Mouse (Mus musculus) adrenal gland, adult 2 months (tissue): ENCODE data around the gene Cers2. TPM values are rescaled to one million over a fixed set of nuclear protein-coding genes. Genes with fewer than 3 reads are reported as not detected.
"Not testable (repeated sequence)": the region's sequence is repeated elsewhere in the genome, so short reads cannot be mapped to it uniquely, and the experiment has no call there.

Experiments used
- DNase-seq: peaks from one replicate; pipeline ENCODE4 v3.0.0; 2021
- polyA plus RNA-seq: library from polyadenylated mRNA; depleted of rRNA; stranded (reverse); fragments of >200 nt; gene quantifications from 2 replicates; pipeline ENCODE4 v1.2.3, GENCODE M21; 2012
- total RNA-seq, 2 experiments: library from RNA; stranded (reverse); gene quantifications; 2 replicates each; pipeline ENCODE4 v1.2.3; 2021

The Cers2 gene
- total and polyA plus RNA-seq, 3 experiments: 99.1 to 263 (median 224) TPM

DNA sequence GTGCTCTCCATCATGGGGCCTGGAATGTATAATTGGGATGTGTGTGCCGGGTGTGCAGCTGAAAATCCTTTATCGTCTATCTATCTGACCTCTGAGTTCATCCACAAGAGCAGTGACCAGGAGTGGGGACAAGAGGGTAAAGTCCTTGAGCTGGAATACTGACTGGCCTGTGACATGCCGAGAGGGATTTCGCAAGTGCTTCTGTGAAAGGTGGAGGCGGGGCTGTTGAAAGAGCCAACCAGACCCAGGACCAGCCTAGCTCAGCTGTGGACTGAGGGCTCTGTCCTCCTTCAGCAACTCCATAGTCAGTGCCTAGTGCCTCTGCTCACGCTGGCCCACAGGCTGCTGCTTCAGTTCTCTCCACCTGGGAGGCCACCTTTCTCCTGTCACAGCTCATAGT lies 4.0 kb downstream of the Cers2 start:
- peak; percentile 93 for DNase-seq

DNA sequence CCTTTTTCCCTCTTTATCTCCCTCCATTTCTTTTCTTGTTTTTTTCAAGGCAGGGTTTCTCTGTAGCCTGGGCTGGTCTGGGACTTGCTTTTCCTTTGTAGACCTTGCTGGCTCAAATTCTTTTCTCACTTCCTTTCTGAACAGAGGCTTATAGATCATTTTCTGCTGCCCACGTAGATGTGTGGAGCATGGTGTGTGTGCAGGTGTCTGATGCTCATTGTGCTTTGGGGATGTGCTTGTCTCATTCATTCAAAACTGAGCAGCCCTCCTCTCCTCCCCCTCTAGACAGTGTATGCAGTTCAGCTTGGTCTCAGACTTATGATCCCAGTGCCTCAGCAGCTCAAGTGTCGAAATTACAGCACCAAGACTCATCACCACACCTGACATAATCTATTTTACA lies 4.5 kb downstream of the Cers2 start:
- DNase-seq: no peak

DNA sequence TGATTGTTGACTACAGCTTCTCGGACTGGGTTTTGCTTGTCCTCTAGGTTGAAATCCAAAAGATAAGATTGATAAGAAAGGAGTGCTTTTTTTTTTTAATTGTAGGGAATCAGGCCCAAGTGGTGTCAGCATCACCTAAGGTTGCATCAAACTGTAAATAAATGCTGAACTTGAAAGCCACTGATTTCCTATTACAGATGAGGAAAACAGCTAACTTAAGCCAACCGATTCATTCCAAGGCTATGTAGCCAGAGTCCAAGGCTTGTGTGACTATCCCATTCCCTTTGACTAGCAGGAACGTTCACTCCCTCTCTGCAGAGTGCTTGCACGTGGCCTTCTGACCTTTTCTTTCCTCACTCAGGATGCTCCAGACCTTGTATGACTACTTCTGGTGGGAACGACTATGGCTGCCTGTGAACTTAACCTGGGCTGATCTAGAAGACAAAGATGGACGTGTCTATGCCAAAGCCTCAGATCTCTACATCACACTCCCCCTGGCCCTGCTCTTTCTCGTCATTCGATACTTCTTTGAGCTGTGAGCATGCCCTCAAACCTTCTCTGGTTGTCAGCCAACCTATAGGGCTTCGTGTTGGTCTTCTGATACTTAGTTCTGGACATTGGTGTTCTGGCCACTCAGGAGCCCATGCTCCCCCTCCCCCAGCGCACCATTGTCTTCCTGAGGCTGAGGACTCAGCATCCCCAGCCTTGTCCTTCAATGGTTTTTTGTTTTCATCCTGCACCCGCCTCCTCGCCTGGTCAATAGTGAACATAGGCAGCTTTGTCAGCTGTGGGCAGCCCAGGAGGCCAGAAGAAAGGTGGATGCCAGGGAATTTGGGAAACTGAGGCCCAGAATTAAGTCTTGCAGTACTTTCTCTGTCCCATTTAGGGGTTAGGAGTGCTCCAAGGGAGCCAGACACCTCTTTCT lies 5.4 kb downstream of the Cers2 start:
- DNase-seq: peak; percentile 60

DNA sequence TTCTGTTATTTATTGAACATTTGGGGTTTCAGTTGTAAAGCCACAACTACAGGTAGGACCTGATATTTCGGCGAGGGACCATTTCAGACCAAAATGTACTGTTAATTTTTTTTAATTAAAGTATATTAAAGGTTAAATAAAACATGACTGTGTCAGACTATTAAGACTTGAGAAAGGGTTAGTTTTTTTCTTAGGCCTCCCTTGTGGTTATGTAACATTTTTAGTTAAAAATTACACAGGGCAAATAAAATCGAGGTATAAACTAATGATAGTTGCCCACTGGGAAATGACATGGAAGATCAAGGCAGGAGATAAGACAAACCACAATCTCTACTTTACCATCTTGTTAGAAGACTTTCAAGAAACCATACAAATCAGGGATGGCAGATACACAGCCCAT lies 8.8 kb downstream of the Cers2 start:
- no peak for DNase-seq

DNA sequence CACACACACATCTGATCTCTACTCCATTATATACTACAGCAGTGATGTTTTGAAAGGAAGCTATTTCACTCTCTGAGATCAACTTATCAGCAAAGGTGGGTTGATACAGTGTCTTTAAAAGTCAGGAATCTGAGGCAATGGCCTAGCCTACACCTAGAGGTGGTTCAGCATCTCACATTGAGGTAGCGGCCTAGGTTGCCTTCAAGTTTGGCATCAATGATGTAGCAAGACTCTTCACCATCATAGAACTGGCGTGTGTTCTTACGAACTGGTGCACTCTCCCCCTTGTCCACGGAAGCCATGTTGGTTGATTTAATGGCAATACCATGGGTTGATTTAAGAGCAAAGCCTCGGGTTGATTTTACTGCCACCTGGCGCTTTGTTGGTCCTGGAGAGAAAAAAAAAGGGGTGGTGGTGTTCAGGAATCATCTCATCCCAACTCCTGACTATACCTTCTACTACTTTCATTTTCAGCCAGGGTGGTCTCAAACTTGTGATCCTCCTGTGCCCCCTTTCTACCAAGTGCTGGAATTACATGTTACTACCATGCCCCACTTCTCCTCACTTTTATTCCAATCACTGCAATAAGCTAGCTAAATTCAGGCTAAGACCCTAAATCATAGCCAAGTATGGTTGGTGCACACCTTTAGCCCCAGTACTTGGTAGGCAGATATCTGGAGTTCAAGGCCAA lies 10.0 kb downstream of the Cers2 start:
- no peak for DNase-seq

DNA sequence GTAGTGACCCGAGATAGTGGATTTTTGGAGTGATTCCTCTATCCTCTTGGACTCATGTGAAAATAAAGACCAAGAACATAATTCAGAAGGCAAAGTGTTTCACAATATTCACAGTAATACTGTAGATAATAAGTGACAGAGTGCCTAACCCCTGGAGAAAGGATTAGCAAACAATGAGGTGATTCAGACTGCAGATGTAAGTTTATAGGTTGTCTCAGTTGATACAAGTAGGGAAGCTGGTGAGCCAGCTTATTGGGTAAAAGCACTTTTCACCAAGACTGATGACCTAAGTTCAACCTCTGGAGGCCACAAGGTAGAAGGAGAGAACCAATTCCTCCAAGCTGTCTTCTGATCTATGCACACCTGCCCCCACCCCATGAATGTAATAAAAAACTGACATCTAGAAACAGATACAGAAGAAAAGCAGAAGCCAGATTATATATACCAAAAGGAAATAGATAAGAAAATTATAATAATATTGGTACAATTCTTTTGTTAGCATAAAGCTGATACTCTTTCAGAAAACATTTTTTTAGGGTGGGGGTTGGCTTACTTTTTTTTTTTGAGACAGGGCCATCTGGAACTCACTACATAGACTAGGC lies 14.3 kb downstream of the Cers2 start:
- no peak for DNase-seq

DNA sequence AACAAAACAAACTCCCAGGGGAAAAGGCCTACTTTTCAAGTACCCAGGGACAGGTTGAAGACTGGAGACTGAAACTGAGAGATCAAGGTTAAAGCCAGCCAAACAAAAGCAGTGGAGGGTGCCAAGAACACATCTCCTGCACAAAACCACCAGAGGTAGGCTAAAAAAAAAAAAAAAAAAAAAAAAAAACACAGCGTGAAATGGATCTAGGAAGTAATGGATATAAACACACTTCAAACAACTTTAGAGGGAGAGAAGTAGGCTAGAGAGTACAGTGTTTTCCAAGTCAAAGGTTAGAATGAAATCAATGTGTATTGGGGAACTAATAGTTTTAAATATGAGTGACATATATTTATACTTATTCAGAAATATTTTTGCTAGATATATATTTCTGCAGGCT lies 16.9 kb downstream of the Cers2 start:
- no peak for DNase-seq

DNA sequence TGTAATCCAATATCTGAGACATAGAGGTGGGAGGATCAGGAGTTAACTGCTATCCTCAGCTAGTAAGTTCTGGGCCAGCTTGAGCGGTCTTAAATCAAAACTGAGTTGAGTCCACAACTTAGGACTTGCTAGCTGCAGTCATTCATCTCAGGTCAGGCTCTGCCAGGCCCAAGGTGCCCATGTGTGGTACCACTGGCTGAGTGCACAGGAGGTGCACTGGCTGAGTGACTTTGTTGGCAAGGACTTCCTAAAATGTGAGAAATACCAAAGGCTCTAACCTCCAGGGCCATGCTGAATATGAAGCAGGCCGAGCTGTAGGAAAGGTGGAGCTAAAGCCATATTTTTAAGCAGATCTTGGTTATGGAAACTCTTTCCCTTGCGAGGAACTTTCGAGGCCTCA lies 22.8 kb downstream of the Cers2 start:
- DNase-seq: no peak

DNA sequence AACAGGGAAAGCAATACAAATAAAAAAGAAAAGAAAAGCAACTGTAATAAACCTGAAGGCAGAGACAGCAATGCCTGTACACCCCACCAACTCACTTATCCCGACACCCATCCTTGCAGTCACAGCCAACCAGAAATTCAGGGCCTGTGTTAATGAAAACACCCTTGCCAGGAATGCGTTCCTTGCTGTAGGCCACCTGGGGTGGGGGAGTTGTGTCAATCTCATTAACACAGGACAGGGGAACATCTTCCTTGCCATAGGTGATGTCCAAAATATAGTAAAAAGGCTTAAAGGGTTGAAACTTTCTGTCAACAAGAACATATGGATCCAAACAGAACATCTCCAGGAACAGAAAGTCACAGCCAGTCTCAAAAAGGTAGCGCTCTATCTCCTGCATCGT lies 23.7 kb downstream of the Cers2 start:
- DNase-seq: no peak

DNA sequence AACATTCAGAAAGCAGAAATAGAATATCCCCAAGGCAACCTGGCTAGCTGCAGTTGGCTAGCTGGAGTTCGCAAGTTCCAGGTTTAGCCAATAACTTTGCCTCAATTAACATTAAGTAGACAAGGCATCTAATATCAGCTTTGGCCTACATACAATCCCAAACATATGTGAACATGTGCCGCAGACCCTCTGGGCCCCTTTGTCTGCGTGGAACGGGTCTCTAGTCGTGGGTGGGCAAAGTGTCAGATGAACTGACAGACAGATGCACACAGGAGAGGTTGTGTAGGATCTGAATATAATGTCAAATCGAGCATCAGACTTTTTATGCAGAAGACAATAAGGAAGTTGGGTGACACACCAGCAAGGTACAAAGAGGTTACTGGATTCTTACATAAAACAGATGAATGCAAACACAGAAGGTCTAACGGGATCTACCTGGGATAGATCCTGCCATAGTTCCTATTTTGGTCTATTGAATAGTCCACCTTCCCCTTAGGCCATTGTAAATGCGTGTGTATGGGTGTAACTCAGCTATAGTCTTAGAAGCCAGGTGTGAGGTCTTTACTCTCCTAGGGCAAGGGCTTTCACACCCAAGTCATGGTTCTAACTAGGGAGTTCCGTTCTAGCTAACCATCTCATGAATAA lies 28.9 kb downstream of the Cers2 start:
- not testable (repeated sequence) for DNase-seq

DNA sequence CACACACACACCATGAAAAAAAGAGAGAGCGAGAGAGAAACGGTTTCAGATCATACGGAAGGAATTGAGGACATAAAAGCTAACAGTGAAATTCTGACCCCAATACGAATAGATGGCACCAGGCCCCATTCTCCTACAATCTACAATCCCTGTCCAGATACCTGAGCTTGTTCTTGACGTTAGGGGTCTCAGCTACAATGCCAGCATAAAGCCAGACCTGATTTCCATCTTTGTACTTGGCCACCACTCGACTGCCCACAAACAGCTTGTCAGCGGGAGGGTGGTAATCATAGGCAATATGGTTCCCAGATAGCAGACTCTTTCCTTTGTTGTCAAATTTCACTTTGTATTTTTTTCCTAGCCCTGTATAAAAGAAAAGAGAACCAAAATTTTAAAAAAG lies 31.9 kb downstream of the Cers2 start:
- DNase-seq: no peak

DNA sequence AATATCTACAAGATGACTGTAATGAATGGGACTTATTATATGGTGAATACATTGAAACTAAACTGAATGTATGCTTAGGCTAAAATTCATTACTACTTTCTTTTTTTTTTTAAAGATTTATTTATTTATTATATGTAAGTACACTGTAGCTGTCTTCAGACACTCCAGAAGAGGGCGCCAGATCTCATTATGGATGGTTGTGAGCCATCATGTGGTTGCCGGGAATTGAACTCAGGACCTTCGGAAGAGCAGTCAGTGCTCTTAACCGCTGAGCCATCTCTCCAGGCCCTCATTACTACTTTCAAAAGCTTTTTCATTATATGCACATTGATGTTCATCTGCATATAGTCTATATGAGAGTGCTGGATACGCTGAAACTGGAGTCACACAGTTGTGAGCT lies 33.8 kb downstream of the Cers2 start:
- not testable (repeated sequence) for DNase-seq

DNA sequence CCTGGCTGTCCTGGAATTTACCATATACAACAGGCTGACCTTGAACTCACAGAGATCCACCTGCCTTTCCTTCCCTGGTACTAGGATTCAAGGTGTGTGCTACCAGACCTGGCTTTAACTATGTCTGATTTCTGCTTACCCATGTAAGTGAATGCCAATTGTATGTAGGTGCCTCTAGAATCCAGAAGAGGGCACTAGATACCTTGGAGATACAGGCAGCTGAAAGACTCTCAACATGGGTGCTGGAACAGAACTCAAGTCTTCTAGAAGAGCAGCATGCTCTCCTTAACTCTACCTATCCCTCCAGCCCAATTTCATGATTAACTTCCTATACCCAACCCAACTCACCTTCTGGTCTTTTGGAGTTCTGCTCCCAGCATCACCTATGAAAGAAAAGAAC lies 34.9 kb downstream of the Cers2 start:
- DNase-seq: peak; percentile 15

DNA sequence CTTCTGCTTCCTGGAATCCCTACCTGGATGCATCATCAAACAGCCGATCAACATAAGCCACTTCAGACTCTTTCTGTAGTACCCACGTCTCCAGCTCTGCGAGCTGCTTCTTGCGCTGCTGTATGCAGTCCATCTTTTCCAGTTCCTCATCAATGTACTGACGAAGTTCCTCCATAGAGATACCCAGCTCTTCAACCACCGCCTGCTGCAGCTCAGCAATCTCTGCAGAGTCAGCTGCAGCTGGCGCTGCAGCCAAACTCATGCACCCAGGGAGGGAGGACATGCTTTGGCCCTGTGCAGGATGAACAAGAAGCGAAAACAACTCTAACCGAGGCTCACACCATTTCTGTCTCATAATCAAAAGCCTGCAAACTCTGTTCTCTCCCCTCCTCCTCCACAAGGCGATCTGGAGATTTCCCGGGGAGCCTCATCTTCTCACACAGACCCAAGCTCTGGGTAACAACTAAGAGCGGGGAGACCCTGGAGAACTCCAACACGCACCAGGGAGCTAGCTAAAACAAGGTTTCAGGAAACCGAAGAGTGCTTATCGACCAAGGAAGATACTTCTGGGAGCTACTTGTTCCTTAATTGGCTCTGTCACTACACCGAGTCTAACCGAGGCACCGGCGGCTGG lies 41.4 kb downstream of the Cers2 start:
- DNase-seq: peak; percentile 8

DNA sequence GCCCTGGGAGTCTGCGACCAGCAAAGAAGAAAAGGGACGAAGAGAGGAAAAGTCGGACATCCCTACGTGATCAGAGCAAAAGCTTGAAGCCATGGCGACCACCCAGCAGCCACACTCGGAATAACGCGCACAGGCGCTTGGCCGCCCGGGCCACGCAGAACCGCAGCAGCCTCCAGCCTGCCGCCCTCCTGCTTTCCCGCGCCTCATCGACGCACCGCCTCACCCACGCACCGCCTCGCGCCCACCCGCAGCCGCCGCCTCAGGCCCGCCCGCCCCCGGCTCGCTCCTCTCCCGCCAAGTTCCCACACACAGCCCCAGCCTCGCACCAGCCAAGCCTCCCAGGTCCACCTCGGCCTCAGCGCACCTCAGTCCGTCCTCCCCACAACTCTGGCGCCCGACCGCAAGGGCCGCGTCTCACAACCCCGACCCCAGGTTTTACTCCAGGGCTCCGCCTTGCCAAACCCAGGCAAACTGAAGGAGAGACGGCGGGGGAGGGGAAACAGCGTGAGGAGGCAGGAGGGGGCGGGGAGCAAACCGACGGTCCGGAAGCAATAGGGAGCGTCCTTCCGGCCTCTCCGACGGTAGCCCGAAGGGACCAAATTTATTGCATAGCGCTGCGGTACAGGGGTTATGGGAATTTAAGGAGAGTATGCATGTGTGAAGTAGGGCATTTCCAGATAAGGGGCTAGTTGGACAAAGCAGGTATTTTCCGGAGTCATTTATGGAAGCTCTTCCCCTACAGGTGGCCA lies 42.3 kb downstream of the Cers2 start, which contains the start of gene Setdb1:
Setdb1 (minus strand) TSS at position 502 of the 749 bp plus-strand sequence.
- DNase-seq: peak; percentile 95

DNA sequence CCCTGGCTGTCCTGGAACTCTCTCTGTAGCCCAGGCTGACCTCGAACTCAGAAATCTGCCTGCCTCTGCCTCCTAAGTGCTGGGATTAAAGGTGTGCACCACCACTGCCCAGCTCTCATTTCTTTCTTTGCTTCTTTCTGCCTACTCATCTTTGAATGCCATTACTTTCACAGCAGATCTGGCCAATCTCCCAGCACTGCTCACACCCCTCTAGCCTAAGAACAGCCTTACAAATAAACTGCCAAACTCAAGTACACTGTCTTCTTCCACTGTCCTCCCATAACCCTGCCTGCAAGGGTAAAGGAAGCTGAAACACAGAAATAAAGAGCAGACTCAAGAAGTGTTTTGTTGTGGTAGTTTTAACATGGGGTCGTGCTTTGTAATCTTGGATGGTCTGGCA lies 43.2 kb downstream of the Cers2 start:
- DNase-seq: no peak

DNA sequence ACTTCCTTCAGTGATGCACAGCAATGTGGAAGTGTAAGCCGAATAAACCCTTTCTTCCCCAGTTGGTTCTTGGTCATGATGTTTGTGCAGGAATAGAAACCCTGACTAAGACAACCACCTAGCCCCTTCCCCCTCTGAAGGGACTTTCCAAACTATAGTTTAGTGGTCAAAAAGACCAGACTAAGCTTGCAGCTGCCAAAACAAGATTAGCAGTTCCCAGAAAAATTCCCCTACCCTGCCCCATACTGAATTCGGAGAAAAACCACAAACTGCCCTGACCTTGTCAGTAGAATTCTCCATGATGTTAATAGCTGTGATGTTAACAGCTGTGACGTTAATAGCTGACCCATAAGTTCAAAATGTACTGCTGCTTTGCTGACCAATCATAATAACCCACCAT lies 45.7 kb downstream of the Cers2 start:
- DNase-seq: not testable (repeated sequence)

DNA sequence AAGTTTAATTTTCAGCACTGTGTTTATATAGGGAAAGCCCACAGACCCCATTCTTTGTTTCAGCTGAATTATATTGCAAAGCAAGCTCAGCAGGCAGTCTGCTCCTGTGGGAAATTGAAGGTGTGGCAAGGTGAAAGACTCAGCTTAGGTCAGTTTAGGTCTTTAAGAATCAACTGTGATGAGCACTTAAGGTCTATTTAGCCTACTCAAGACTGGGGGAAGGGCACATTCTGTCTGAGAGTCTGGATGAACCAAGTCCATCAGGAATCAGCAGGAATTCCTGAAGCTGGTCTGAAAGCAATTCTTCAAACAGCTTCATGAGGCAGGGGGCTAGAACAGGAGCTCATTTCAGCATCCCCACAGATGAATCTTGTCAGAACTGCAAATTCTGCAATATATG lies 55.5 kb downstream of the Cers2 start:
- no peak for DNase-seq
